Mouse (Mus musculus): ENCODE measurements at regions not wholly inside any gene's neighbourhood (a gene's known extent, or its start where the extent isn't known, plus 50 kb on each side); places are given as distances from the start of the nearest gene placed in this dataset.

DNA sequence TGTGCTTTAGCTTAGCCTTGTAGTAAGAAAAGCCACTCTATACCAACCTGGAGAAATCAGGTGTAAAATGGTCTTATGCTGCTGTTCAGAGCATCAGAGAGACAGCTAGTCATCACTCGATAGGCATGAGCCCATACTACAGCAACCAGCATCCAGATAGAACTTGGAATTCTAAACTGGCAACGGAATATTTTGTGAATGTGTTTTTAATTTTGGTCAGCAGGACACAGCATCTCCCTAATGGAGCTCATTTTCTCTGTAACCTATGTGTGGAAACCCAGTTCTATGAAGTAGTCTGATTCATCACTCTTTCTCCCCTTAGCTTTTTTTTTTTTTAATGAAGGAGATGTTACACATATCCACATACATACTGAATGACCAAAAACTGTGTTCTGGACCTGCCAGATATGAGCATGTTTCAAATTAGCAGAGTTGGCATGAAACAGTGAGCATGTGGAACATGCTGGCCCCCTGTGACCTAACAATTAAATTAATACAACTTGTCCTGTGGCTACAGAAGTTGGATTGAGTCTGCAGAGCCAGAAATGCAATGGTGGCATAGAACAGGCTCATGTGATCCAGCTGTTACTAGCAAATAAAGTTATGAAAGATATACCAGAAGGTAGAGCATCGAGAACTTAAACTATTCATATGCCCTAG is 160.5 kb downstream of the Gipc2 start:
- WGBS: 69% methylated on average over 3 of the region's 3 CpGs
- TF ChIP-seq CTCF (IDR thresholded peaks at IDR 0.05; ENCODE audit: insufficient read depth, low read length) (no peak), POLR2A (IDR thresholded peaks at IDR 0.05; ENCODE audit: borderline replicate concordance, extremely low read depth, low read depth, low read length) (no peak)
- no peaks in the 10 kb centered on the region; the same call in 1 of the 2 replicates for H3K4me1 ChIP-seq (ENCODE audit: control insufficient read depth, insufficient read depth, low read length)
- no peak overlapping the region for H3K4me3 ChIP-seq (replicated peaks; ENCODE audit: extremely low read depth, low read depth, low read length)
- no peak for DNase-seq

DNA sequence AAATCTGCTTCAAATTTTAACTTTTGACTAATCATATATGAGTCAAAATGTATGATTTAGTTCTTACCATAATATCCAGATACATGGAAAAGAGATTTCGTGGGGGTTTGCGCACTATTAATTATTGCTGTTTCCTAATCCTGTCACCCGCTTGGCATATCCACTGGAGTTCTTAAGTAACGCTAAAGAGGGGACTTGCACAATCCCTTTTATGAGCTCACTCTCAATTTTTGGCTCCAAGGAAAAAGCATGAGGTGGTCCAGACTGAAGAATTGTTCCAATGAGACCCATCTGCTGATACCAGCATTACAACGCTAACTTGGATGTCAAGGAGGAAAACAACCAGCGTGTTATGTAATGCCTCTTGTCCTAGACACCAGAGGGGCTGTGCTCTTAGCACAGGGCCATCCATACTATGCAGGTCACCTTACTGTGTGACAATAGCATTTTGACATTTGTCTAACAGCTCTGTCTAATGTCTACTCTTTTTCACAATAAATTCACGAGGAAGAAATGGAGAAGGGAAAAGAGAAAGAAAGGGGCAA is 161.5 kb downstream of the Gipc2 start:
- TF ChIP-seq CTCF (IDR thresholded peaks at IDR 0.05; ENCODE audit: insufficient read depth, low read length) (no peak), POLR2A (IDR thresholded peaks at IDR 0.05; ENCODE audit: borderline replicate concordance, extremely low read depth, low read depth, low read length) (no peak)
- H3K4me3 ChIP-seq (replicated peaks; ENCODE audit: extremely low read depth, low read depth, low read length): no peak overlapping the region
- H3K4me1 ChIP-seq (ENCODE audit: control insufficient read depth, insufficient read depth, low read length): no peaks in the 10 kb centered on the region; the same call in 1 of the 2 replicates
- 74% methylated on average over 7 of the region's 7 CpGs for WGBS
- no peak for DNase-seq

DNA sequence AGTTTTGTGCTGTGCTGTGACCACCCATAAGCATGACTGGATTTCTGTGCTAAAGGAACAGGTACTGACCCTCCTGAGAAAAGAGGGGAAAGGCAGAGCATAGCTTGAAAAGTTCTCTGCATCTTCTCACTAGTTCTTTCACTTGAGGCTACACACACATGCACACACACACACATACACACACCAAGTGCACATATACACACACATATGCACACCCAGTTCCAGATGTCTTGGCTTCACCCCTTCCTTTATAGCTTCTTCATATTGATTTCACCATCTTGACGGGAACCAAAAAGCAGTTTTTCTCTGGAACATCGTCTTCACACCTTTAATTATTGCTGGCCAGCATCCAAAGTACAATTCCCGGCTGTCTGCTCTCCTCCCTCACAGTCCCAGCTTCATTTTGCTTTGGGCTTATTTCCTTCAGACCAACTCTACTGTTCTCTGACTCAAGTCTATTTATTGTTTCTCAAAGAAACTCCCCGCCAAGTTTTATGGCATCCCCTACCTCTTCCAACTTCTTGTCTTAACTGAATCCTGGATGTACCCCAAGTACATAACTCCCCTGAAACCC is 160.2 kb upstream of the Ptgfr start:
- TF ChIP-seq POLR2A (IDR thresholded peaks at IDR 0.05; ENCODE audit: borderline replicate concordance, extremely low read depth, low read depth, low read length) (no peak), CTCF (IDR thresholded peaks at IDR 0.05; ENCODE audit: insufficient read depth, low read length) (no peak)
- no peak overlapping the region for H3K4me3 ChIP-seq (replicated peaks; ENCODE audit: extremely low read depth, low read depth, low read length)
- WGBS: 57% methylated on average over 4 of the region's 4 CpGs
- no peak for DNase-seq
- no peaks in the 10 kb centered on the region for H3K4me1 ChIP-seq (ENCODE audit: control insufficient read depth, insufficient read depth, low read length)

DNA sequence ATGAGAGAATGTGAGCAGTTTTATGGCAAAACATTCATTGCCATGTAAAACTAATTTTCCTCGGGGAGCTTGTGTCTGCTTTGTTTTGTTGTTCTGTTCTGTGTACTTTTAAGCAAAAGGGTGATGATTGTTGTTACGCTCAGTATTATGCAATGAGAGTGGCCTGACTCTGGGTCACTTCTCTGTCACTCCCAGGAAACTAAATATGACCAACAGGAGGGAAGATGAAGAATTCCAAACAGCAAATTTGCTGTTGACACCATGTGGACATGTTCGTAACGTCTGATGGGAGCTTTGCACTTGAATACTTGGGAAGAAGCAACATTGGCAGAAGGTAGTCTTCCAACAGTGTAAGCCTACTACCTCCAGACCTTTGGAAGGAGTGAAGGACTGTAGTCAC is 159.7 kb upstream of the Ptgfr start:
- Histone ChIP-seq H3K4me1 (ENCODE audit: control insufficient read depth, insufficient read depth, low read length) (no peaks in the 10 kb centered on the region), H3K4me3 (replicated peaks; ENCODE audit: extremely low read depth, low read depth, low read length) (no peak overlapping the region)
- DNase-seq: no peak
- TF ChIP-seq CTCF (IDR thresholded peaks at IDR 0.05; ENCODE audit: insufficient read depth, low read length) (no peak), POLR2A (IDR thresholded peaks at IDR 0.05; ENCODE audit: borderline replicate concordance, extremely low read depth, low read depth, low read length) (no peak)
- 79% methylated on average over 4 of the region's 4 CpGs for WGBS

DNA sequence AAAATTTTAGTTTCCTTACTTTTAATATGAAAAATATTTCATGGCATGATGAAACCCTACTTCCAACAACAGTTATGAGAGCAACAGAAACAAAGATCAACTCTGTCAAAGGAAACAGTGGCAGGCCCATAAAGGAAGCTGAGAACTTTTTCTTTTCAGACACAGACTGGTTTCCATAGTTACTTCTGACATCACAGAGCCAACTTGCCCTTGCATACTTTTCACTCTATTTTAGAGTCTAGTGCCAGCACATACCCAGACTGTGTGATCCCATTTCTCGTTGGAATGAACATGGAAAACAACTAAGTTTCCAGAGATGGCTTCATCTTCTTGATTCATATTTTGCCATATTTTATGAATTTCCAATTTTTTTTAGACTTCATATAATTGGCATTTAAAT is 150.8 kb upstream of the Ptgfr start:
- no peak for DNase-seq
- TF ChIP-seq CTCF (IDR thresholded peaks at IDR 0.05; ENCODE audit: insufficient read depth, low read length) (no peak), POLR2A (IDR thresholded peaks at IDR 0.05; ENCODE audit: borderline replicate concordance, extremely low read depth, low read depth, low read length) (no peak)
- no peak overlapping the region for H3K4me3 ChIP-seq (replicated peaks; ENCODE audit: extremely low read depth, low read depth, low read length)
- H3K4me1 ChIP-seq (ENCODE audit: control insufficient read depth, insufficient read depth, low read length): no peaks in the 10 kb centered on the region
- 67% methylated on average over 1 of the region's 1 CpGs for WGBS

DNA sequence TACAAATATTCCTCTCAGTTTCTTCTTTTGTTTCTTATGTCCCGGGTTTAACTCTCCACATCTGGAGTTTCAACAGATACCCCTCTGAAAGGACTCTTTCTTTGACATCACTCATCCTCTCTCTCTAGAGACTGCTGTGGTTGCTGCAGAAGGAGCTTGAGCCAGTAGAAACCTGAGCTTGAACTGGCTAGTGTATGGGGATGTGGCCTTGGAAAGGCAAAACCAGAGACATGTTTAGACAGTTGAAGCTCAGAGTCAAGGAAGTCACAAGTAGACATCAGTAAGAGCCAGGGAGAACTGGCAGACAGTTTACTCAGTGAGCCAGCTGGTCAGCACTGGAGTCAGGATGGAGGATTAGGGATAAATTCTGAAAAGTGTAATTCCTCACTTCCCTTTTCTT is 140.7 kb upstream of the Ptgfr start:
- 38% methylated on average over 1 of the region's 1 CpGs for WGBS
- no peak overlapping the region for H3K4me3 ChIP-seq (replicated peaks; ENCODE audit: extremely low read depth, low read depth, low read length)
- no peak for TF ChIP-seq CTCF (IDR thresholded peaks at IDR 0.05; ENCODE audit: insufficient read depth, low read length)
- no peak for TF ChIP-seq POLR2A (IDR thresholded peaks at IDR 0.05; ENCODE audit: borderline replicate concordance, extremely low read depth, low read depth, low read length)
- no peaks in the 10 kb centered on the region for H3K4me1 ChIP-seq (ENCODE audit: control insufficient read depth, insufficient read depth, low read length)
- DNase-seq: no peak

DNA sequence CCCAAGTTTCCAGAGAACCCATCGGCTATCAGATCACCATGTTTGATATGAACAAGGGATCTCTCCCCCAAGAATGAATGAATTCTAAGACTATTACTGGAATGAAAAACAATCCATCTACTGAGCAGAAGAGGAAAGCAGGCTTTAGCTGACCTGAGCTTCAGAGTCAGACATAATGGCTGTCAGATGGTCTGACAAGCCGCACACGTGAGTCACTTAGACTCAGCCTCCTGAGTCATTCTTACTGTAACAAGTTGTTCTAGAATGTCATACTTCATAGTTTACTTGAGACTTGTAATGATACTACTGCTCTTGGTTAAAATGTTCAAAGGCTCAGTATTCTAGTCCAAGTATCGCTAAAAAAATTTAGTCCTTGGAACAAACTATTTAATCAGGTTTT is 140.2 kb upstream of the Ptgfr start:
- no peak overlapping the region for H3K4me3 ChIP-seq (replicated peaks; ENCODE audit: extremely low read depth, low read depth, low read length)
- no peaks in the 10 kb centered on the region for H3K4me1 ChIP-seq (ENCODE audit: control insufficient read depth, insufficient read depth, low read length)
- no peak for DNase-seq
- 75% methylated on average over 4 of the region's 4 CpGs for WGBS
- TF ChIP-seq POLR2A (IDR thresholded peaks at IDR 0.05; ENCODE audit: borderline replicate concordance, extremely low read depth, low read depth, low read length): no peak
- no peak for TF ChIP-seq CTCF (IDR thresholded peaks at IDR 0.05; ENCODE audit: insufficient read depth, low read length)

DNA sequence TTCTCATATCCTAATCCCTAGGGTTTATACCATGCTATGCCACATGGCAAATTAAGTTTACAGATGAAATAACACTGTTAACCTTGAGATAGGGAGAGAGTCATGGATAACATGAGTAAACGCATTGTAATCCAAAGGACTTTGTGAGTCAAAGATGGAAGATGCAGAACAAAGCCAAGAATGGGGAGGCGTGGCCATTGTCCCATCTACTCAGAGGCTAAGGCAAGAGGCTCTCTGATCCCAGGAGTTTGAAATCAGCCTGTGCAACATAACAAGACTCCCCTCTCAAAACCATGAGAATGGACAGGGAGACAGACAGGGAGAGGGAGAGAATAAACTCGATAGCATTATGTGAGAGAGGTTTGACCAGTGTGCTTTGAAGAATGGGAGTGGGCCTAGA is 112.4 kb upstream of the Ptgfr start:
- WGBS: 86% methylated on average over 3 of the region's 3 CpGs
- no peak overlapping the region for H3K4me3 ChIP-seq (replicated peaks; ENCODE audit: extremely low read depth, low read depth, low read length)

DNA sequence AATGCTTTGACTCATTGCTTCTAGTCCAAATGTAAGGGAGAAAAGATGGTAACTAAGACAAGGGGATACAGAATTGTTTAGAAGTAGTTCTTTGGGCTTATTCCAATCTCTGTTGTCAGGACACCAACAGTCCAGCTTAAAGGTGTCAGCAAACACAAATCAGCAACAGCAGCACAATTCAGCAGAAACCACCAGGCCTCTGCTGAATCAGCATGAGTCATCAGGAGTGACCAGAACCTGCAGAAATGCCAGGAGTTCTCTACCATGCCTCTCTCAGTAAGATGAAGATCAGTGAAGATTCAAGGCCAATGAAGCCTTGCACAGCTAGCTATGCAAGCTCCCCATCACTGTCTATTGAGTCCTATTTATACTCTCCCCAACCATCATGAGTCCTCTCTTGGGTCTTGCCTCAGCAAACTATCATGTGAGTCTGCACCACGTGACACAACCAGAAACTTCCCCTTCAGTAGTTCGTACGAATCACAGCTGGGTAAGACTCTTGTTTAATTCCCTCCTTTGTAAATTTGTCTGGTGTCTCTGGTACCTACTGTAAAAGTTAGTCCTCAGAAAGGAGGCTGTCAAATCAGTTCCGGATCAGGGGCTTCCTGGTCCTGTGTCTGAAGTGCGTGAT is 110.7 kb upstream of the Ptgfr start:
- DNase-seq: no peak
- WGBS: 88% methylated on average over 5 of the region's 5 CpGs
- TF ChIP-seq CTCF (IDR thresholded peaks at IDR 0.05; ENCODE audit: insufficient read depth, low read length) (no peak), POLR2A (IDR thresholded peaks at IDR 0.05; ENCODE audit: borderline replicate concordance, extremely low read depth, low read depth, low read length) (no peak)
- Histone ChIP-seq H3K4me1 (ENCODE audit: control insufficient read depth, insufficient read depth, low read length) (no peaks in the 10 kb centered on the region), H3K4me3 (replicated peaks; ENCODE audit: extremely low read depth, low read depth, low read length) (no peak overlapping the region)

More for the DNA sequence above, 112.4 kb upstream of the Ptgfr start:
- H3K4me1 ChIP-seq (ENCODE audit: control insufficient read depth, insufficient read depth, low read length): no peaks in the 10 kb centered on the region
- TF ChIP-seq CTCF (IDR thresholded peaks at IDR 0.05; ENCODE audit: insufficient read depth, low read length): no peak
- TF ChIP-seq POLR2A (IDR thresholded peaks at IDR 0.05; ENCODE audit: borderline replicate concordance, extremely low read depth, low read depth, low read length): no peak
- DNase-seq: no peak
